Mouse (Mus musculus) urinary bladder, adult 18-20 months (tissue): Measurements from ENCODE around the gene Pramel5.
"Not testable (repeated sequence)": the region's sequence is repeated elsewhere in the genome, so short reads cannot be mapped to it uniquely, and the experiment has no call there.

Source experiments
- DNase-seq, 2 experiments: peaks; one replicate each; pipeline ENCODE4 v3.0.0; 2022; ENCODE audit warnings: low spot score in 2 of 2, mixed read lengths in 2 of 2

The Pramel5 gene

DNA sequence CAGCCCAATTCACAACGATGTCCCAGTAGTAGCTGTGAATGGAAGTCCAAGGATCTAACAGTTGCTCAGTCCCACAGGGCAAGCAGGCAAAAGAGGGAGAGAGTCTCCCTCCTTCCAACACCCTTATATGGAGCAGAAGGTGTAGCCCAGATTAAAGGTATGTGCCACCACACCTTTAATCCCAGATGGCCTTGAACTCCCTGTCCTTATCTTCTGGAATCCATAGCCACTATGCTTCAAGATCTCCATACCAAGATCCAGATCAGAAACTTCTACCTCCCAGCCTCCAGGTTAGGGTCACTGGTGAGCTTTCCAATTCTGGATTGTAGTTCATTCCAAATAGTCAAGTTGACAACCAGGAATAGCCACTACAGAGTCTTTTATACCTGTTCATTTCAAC, at the start of gene Pramel5:
Gene Pramel5 (minus strand): TSS at position 101 of the 400 bp plus-strand sequence.
- DNase-seq: not testable (repeated sequence)

DNA sequence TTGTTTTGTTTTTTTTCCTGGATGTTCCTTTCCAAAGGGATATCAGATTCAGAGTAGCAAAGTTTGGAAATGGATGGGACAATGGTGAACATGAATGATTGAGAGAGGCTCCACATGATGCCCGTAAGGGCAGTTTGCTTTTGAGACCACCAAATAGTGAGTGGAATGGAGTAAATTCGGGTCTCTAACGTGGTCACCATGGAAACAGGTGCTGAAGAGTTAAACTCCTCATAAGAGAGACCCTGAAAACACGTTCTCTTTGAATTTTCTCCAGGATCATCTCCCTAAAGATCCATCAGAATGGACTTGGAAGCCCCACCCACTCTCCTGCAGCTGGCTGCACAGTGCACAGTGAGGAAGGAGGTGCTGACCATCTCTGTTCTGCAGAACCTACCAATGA, 49.7 kb upstream of the Pramel5 start, which contains the start of gene Gm13128:
Gene Gm13128 (plus strand): TSS at position 301 of the 400 bp plus-strand sequence.
- DNase-seq: not testable (repeated sequence)

DNA sequence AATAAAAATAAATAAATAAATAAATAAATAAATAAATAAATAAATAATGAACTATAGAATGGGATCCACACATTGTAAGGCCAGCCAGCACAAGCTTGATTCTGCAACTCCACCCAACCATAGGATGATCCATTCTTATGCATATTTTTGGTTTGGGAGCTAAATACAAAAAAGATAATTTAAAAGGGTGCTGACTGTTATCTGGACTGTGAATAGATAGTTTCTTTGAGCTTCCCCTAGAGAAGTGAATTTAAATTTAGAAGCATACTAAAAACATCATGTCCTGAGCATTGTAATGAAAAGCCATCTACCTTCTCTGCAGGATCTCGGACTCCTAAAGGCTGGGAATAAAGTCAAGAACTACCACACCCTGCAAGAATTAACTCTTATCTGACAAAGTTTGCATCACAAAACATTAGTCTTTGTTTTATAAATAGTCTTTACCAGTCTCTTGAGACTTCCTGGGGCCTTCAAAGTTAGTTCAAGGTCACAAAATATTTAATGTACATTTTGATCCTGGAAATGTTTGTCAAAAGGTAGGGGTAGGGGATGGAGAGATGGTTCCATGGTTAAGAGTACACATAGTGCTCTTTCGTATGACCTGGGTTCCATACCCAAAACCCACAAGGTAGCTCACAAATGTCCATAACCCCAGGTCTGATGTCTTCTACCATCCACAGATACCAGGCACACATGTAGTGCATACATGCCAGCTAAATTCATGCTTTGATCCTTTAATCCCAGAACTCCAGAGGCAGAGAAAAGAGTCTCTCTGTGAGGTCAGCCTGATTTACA, 32.6 kb upstream of the Pramel5 start:
- not testable (repeated sequence) for DNase-seq

DNA sequence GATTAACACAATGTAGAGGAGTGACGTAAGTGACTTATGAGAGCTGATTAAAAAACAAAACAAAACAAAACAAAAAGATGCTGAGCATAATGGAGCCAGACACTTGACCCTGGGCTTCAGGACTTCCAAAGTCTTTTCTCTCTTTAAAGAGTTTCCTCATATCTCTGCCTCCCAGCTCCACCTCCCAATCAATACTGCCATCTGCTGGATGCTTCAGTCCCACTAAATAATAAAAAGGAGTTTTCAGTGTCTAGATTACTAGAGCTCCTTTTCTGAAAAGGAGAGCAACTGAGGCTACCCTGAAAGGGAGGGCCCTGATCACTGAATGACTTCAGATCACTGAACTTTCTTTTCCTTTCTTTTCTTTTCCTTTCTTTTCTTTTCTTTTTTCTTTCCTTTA, 19.1 kb upstream of the Pramel5 start:
- peak in 1 of 2 experiments; percentile 2 for DNase-seq

DNA sequence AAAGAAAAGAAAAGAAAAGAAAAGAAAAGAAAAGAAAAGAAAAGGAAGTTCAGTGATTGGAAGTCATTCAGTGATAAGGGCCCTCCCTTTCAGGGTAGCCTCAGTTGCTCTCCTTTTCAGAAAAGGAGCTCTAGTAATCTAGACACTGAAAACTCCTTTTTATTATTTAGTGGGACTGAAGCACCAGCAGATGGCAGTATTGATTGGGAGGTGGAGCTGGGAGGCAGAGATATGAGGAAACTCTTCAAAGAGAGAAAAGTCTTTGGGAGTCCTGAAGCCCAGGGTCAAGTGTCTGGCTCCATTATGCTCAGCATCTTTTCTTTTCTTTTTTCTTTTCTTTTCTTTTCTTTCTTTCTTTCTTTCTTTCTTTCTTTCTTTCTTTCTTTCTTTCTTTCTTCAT, 25.5 kb downstream of the Pramel5 start:
- not testable (repeated sequence) for DNase-seq
